Mouse (Mus musculus): ENCODE results near the gene Ikzf3. TPM values are rescaled to one million over a fixed set of nuclear protein-coding genes. Genes with fewer than 3 reads are reported as not detected.

Ikzf3 gene
- total RNA-seq, 2 experiments from 2014 or later, result 1.9 to 3.1 TPM

- ATAC-seq (replicated peaks; ENCODE audit: low FRiP score, low TSS enrichment, poor library complexity, severe bottlenecking), result no peak
Measured at GRCm38 (mm10) chr11:98426592-98426991, 119.2 kb downstream of the Ikzf3 start.

DNA sequence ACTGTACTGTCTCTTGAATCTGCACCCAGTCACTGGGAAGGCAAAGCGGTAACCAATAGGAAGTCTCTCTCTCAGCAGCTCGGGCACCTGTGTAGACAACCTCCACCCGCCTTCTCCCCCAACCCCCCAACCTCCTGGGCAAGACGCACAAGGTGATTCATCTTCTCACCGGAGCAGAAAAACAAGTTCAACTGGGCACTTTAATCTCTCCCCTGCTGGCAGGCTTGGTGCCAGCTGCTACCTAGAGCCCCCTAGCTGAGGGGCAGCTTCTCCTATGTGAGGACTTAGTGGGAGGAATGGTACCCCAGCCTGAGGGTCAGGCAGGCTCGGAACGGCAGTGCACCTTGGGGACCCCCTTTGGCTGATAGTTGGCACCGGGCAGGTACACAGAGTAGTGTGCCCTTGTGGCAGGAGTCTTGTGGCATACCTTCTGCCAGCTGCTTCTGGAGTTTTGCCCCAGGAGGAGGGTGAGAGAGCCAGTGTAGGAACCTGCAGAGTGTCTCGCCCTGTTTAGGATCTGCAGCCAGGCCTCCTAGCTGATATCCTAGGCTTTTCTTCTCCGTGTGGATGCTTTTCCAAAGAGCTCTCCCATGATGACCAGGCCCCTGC is 126.8 kb downstream of the Ikzf3 start:
- ATAC-seq (replicated peaks; ENCODE audit: low FRiP score, low TSS enrichment, poor library complexity, severe bottlenecking), result no peak

DNA sequence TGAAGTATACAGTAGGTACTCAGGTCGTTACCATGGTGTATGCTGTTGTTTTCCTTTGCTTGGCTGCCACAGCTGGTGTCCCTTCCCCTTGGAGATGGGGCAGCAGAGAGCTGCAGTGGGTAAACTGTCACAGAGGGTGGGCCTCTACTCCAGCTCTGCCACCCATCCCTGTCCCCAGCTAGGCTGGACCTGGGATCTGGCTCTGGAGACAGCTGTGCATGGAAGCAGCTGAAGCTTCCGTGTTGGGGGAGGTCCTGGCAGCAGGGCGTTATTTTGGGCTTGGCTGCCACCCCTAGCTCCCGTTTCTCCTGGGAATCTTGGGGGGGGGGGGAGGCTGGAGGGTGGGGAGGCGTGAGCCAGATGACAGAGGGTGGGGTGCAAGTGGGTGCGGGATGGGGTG is 127.6 kb downstream of the Ikzf3 start:
- no peak for ATAC-seq (replicated peaks; ENCODE audit: low FRiP score, low TSS enrichment, poor library complexity, severe bottlenecking)

GRCm38 (mm10) chr11:98417074-98417473 is 128.8 kb downstream of the Ikzf3 start:
- ATAC-seq (replicated peaks; ENCODE audit: low FRiP score, low TSS enrichment, poor library complexity, severe bottlenecking), result no peak; the same call in 1 of the 2 replicates

Other genes starting within 250 kb of the Ikzf3 start
- not detected in 2 replicates for gene Neurod2, start 216.4 kb downstream of the Ikzf3 start, total RNA-seq (2014; fragmentation: Nextera tagmentation)
- not detected in 2 replicates for gene Neurod2, start 216.4 kb downstream of the Ikzf3 start, total RNA-seq (2017)
- gene Ppp1r1b, start 197.6 kb downstream of the Ikzf3 start, total RNA-seq (2014; fragmentation: Nextera tagmentation), result not detected in 2 replicates
- not detected in 2 replicates for gene Ppp1r1b, start 197.6 kb downstream of the Ikzf3 start, total RNA-seq (2017)
- gene Stard3, start 187.7 kb downstream of the Ikzf3 start, total RNA-seq (2014; fragmentation: Nextera tagmentation), result 11.9 and 28.5 TPM in 2 replicates
- 10.6 and 18.2 TPM in 2 replicates for gene Stard3, start 187.7 kb downstream of the Ikzf3 start, total RNA-seq (2017)
- gene Tcap, start 162.2 kb downstream of the Ikzf3 start, total RNA-seq (2014; fragmentation: Nextera tagmentation), result not detected in 2 replicates
- not detected in 2 replicates for gene Tcap, start 162.2 kb downstream of the Ikzf3 start, total RNA-seq (2017)
- not detected in 2 replicates for gene Pnmt, start 159.6 kb downstream of the Ikzf3 start, total RNA-seq (2014; fragmentation: Nextera tagmentation)
- gene Pnmt, start 159.6 kb downstream of the Ikzf3 start, total RNA-seq (2017), result not detected in 2 replicates
- 6.4 and 10.6 TPM in 2 replicates for gene Pgap3, start 145.5 kb downstream of the Ikzf3 start, total RNA-seq (2014; fragmentation: Nextera tagmentation)
- 1.6 and 5.4 TPM in 2 replicates for gene Pgap3, start 145.5 kb downstream of the Ikzf3 start, total RNA-seq (2017)
- gene Erbb2, start 133.6 kb downstream of the Ikzf3 start, total RNA-seq (2014; fragmentation: Nextera tagmentation), result not detected in 2 replicates
- not detected in 2 replicates for gene Erbb2, start 133.6 kb downstream of the Ikzf3 start, total RNA-seq (2017)
- gene Mien1, start 107.0 kb downstream of the Ikzf3 start, total RNA-seq (2014; fragmentation: Nextera tagmentation), result 75.6 and 75.9 TPM in 2 replicates
- gene Mien1, start 107.0 kb downstream of the Ikzf3 start, total RNA-seq (2017), result 15.7 and 32.3 TPM in 2 replicates
- 0.82 and 1.7 TPM in 2 replicates for gene Grb7, start 99.6 kb downstream of the Ikzf3 start, total RNA-seq (2014; fragmentation: Nextera tagmentation)
- gene Grb7, start 99.6 kb downstream of the Ikzf3 start, total RNA-seq (2017), result not detected in 2 replicates
- gene Zpbp2, start 5.1 kb upstream of the Ikzf3 start, total RNA-seq (2014; fragmentation: Nextera tagmentation), result 5.0 TPM in 1 of 2 replicates, not detected in the other
- 0.99 TPM in 1 of 2 replicates, not detected in the other for gene Zpbp2, start 5.1 kb upstream of the Ikzf3 start, total RNA-seq (2017)
- gene Ormdl3, start 41.3 kb upstream of the Ikzf3 start, total RNA-seq (2014; fragmentation: Nextera tagmentation), result 28.3 and 38.6 TPM in 2 replicates
- 20.7 and 21.7 TPM in 2 replicates for gene Ormdl3, start 41.3 kb upstream of the Ikzf3 start, total RNA-seq (2017)
- not detected in 2 replicates for gene Lrrc3c, start 52.3 kb upstream of the Ikzf3 start, total RNA-seq (2014; fragmentation: Nextera tagmentation)
- not detected in 2 replicates for gene Lrrc3c, start 52.3 kb upstream of the Ikzf3 start, total RNA-seq (2017)
- gene Gm12355, start 79.6 kb upstream of the Ikzf3 start, total RNA-seq (2014; fragmentation: Nextera tagmentation), result 1.1 TPM in 1 of 2 replicates, not detected in the other
- 1.4 and 3.9 TPM in 2 replicates for gene Gm12355, start 79.6 kb upstream of the Ikzf3 start, total RNA-seq (2017)
- not detected in 2 replicates for gene Gsdma3, start 80.3 kb upstream of the Ikzf3 start, total RNA-seq (2014; fragmentation: Nextera tagmentation)
- gene Gsdma3, start 80.3 kb upstream of the Ikzf3 start, total RNA-seq (2017), result not detected in 2 replicates
- not detected in 2 replicates for gene Gsdma2, start 100.7 kb upstream of the Ikzf3 start, total RNA-seq (2014; fragmentation: Nextera tagmentation)
- gene Gsdma2, start 100.7 kb upstream of the Ikzf3 start, total RNA-seq (2017), result not detected in 2 replicates
- gene Gsdma, start 118.3 kb upstream of the Ikzf3 start, total RNA-seq (2014; fragmentation: Nextera tagmentation), result not detected in 2 replicates
- 0.42 and 0.57 TPM in 2 replicates for gene Gsdma, start 118.3 kb upstream of the Ikzf3 start, total RNA-seq (2017)
- 117 and 124 TPM in 2 replicates for gene Psmd3, start 136.5 kb upstream of the Ikzf3 start, total RNA-seq (2014; fragmentation: Nextera tagmentation)
- gene Psmd3, start 136.5 kb upstream of the Ikzf3 start, total RNA-seq (2017), result 84.5 and 117 TPM in 2 replicates
- not detected in 2 replicates for gene Csf3, start 155.2 kb upstream of the Ikzf3 start, total RNA-seq (2014; fragmentation: Nextera tagmentation)
- gene Csf3, start 155.2 kb upstream of the Ikzf3 start, total RNA-seq (2017), result not detected in 2 replicates
- gene Med24, start 183.4 kb upstream of the Ikzf3 start, total RNA-seq (2014; fragmentation: Nextera tagmentation), result 62.2 and 78.6 TPM in 2 replicates
- gene Med24, start 183.4 kb upstream of the Ikzf3 start, total RNA-seq (2017), result 30.1 and 42.7 TPM in 2 replicates
- gene Thra, start 194.6 kb upstream of the Ikzf3 start, total RNA-seq (2014; fragmentation: Nextera tagmentation), result 47.5 and 51.0 TPM in 2 replicates
- gene Thra, start 194.6 kb upstream of the Ikzf3 start, total RNA-seq (2017), result 20.4 and 23.3 TPM in 2 replicates
- gene Nr1d1, start 229.3 kb upstream of the Ikzf3 start, total RNA-seq (2014; fragmentation: Nextera tagmentation), result 4.1 and 8.0 TPM in 2 replicates
- 0.34 and 1.3 TPM in 2 replicates for gene Nr1d1, start 229.3 kb upstream of the Ikzf3 start, total RNA-seq (2017)
- gene Msl1, start 249.5 kb upstream of the Ikzf3 start, total RNA-seq (2014; fragmentation: Nextera tagmentation), result 58.6 and 74.8 TPM in 2 replicates
- gene Msl1, start 249.5 kb upstream of the Ikzf3 start, total RNA-seq (2017), result 57.8 and 68.3 TPM in 2 replicates